Mouse (Mus musculus) midbrain, postnatal 0 days (tissue): Measurements from ENCODE around the gene Zfp451. TPM values are rescaled to one million over a fixed set of nuclear protein-coding genes. Genes with fewer than 3 reads are reported as not detected.
"Not testable (repeated sequence)": the region's sequence is repeated elsewhere in the genome, so short reads cannot be mapped to it uniquely, and the experiment has no call there.

ENCODE experiments used
- ATAC-seq: fragments of 200-750 bp; cut with Nextera tagmentation; 2 replicates; pipeline ENCODE4 v1.8.0; 2017; ENCODE audit warnings: moderate number of reproducible peaks, mild to moderate bottlenecking, moderate TSS enrichment, moderate library complexity; ENCODE audit not compliant: low FRiP score
- DNase-seq: peaks from one replicate; pipeline ENCODE4 v3.0.0-alpha.2; 2015; ENCODE audit warnings: low spot score
- H3K27ac ChIP-seq: fragments of 300-500 bp; sonication (generic); 2 replicates; pipeline ENCODE4 v1.5.1; 2014; ENCODE audit warnings: low read depth, mild to moderate bottlenecking, low read length, mixed read lengths
- H3K27me3 ChIP-seq: fragments of 300-500 bp; sonication (generic); 2 replicates; pipeline ENCODE4 v1.6.1; 2014; ENCODE audit warnings: low read length, control low read depth, mixed read lengths; ENCODE audit not compliant: insufficient read depth
- H3K36me3 ChIP-seq: fragments of 300-500 bp; sonication (generic); 2 replicates; pipeline ENCODE4 v1.6.1; 2014; ENCODE audit warnings: low read length, control low read depth, mixed read lengths; ENCODE audit not compliant: insufficient read depth
- H3K4me1 ChIP-seq: fragments of 300-500 bp; sonication (generic); 2 replicates; pipeline ENCODE4 v1.6.1; 2014; ENCODE audit warnings: mild to moderate bottlenecking, control low read depth, antibody characterized with exemption, low read length, mixed read lengths; ENCODE audit not compliant: insufficient read depth
- H3K4me2 ChIP-seq: fragments of 300-500 bp; sonication (generic); 2 replicates; pipeline ENCODE4 v1.6.1; 2014; ENCODE audit warnings: low read depth, mild to moderate bottlenecking, low read length, mixed read lengths; ENCODE audit not compliant: poor library complexity, severe bottlenecking
- H3K4me3 ChIP-seq: fragments of 300-500 bp; sonication (generic); 2 replicates; pipeline ENCODE4 v1.5.1; 2014; ENCODE audit warnings: low read depth, mild to moderate bottlenecking, low read length, moderate library complexity
- H3K9ac ChIP-seq: fragments of 300-500 bp; sonication (generic); replicated peaks from 2 replicates; pipeline ENCODE4 v1.6.1; 2014; ENCODE audit warnings: mild to moderate bottlenecking, low read length, moderate library complexity, mixed read lengths; ENCODE audit not compliant: poor library complexity, severe bottlenecking
- H3K9me3 ChIP-seq: fragments of 300-500 bp; sonication (generic); 2 replicates; pipeline ENCODE4 v1.6.1; 2016; ENCODE audit warnings: low read length, control low read depth
- CTCF ChIP-seq: IDR thresholded peaks from 2 replicates; pipeline ENCODE4 v1.5.1; 2016; ENCODE audit warnings: antibody characterized with exemption, mild to moderate bottlenecking
- WGBS: fragments of 180-500 bp; shearing (Covaris S2); extraction: QIAGEN DNeasy Blood & Tissue Kit; methylation state at CpG from one replicate; pipeline ENCODE4 v1.1.7; 2014; 5-methylcytosine and 5-hydroxymethylcytosine counted together
- polyA plus RNA-seq: library from polyadenylated mRNA; unstranded; fragments of >200 nt; fragmentation: Nextera tagmentation; extraction: Ambion mirVana; gene quantifications from 2 replicates; pipeline ENCODE4 v1.2.1, GENCODE M21; 2015
- total RNA-seq: library from RNA; depleted of rRNA; stranded (reverse); fragments of >200 nt; gene quantifications from 2 replicates; pipeline ENCODE4 v1.2.3, GENCODE M21; 2014

Zfp451 gene
- total and polyA plus RNA-seq, 2 experiments from 2014 or later: 34.2 to 78.8 TPM

- ATAC-seq: no peak
- no peak for DNase-seq
- 0 out of 2 replicates have a peak, but pooled peaks cover 7% of the 10 kb centered on the region for H3K36me3 ChIP-seq
- H3K27me3 ChIP-seq: no peaks in the 10 kb centered on the region
- TF ChIP-seq CTCF: peak; percentile 6; the same call in 1 of the 2 replicates
- 96% methylated on average over 11 of the region's 11 CpGs for WGBS
- H3K4me1 ChIP-seq: no peaks in the 10 kb centered on the region
- H3K4me2 ChIP-seq: no peak overlapping the region
- H3K4me3 ChIP-seq: no peak overlapping the region
- H3K27ac ChIP-seq: no peak overlapping the region
- H3K9me3 ChIP-seq: no peaks in the 10 kb centered on the region
- H3K9ac ChIP-seq: no peak overlapping the region
Observed at GRCm38 (mm10) chr1:33749109-33749508, 65.3 kb downstream of the Zfp451 start.

- no peak for TF ChIP-seq CTCF
- no peaks in the 10 kb centered on the region for H3K4me1 ChIP-seq
- H3K27me3 ChIP-seq: no peaks in the 10 kb centered on the region
- DNase-seq (no peak), ATAC-seq (no peak)
- H3K36me3 ChIP-seq: 0 out of 2 replicates have a peak, but pooled peaks cover 7% of the 10 kb centered on the region
- H3K9me3 ChIP-seq: no peaks in the 10 kb centered on the region
- WGBS: 95% methylated on average over 4 of the region's 4 CpGs
- H3K9ac ChIP-seq: no peak overlapping the region
- H3K4me3 ChIP-seq: no peak overlapping the region
- H3K27ac ChIP-seq: no peak overlapping the region
- H3K4me2 ChIP-seq: no peak overlapping the region
Observed at GRCm38 (mm10) chr1:33745901-33746300, 68.5 kb downstream of the Zfp451 start.

GRCm38 (mm10) chr1:33744815-33745214, 69.6 kb downstream of the Zfp451 start:
- ATAC-seq, DNase-seq, H3K4me3 ChIP-seq, H3K4me1 ChIP-seq, H3K9me3 ChIP-seq, H3K9ac ChIP-seq, H3K27me3 ChIP-seq, H3K4me2 ChIP-seq, H3K27ac ChIP-seq: not testable (repeated sequence)
- H3K36me3 ChIP-seq: peaks cover 12% of the 10 kb centered on the region; the same call in 1 of the 2 replicates
- 96% methylated on average over 9 of the region's 9 CpGs for WGBS

GRCm38 (mm10) chr1:33742903-33743302, 71.5 kb downstream of the Zfp451 start:
- TF ChIP-seq CTCF: peak; percentile 75
- no peaks in the 10 kb centered on the region for H3K4me1 ChIP-seq
- H3K9ac ChIP-seq: no peak overlapping the region
- DNase-seq (peak; percentile 33), ATAC-seq (no peak)
- H3K27me3 ChIP-seq: no peaks in the 10 kb centered on the region
- 17% methylated on average over 8 of the region's 8 CpGs for WGBS
- no peak overlapping the region for H3K4me3 ChIP-seq
- no peak overlapping the region for H3K27ac ChIP-seq
- H3K4me2 ChIP-seq: no peak overlapping the region
- peaks cover 24% of the 10 kb centered on the region for H3K36me3 ChIP-seq
- no peaks in the 10 kb centered on the region for H3K9me3 ChIP-seq

GRCm38 (mm10) chr1:33739302-33739701, 75.1 kb downstream of the Zfp451 start:
- 21% methylated on average over 12 of the region's 12 CpGs for WGBS
- H3K36me3 ChIP-seq: peaks cover 36% of the 10 kb centered on the region
- peak; percentile 99 for TF ChIP-seq CTCF
- H3K27ac ChIP-seq: no peak overlapping the region
- H3K27me3 ChIP-seq: no peaks in the 10 kb centered on the region
- H3K9ac ChIP-seq: no peak overlapping the region
- H3K4me2 ChIP-seq: no peak overlapping the region
- DNase-seq (peak; percentile 92), ATAC-seq (peak; percentile 87)
- no peaks in the 10 kb centered on the region for H3K9me3 ChIP-seq
- no peak overlapping the region for H3K4me3 ChIP-seq
- no peaks in the 10 kb centered on the region for H3K4me1 ChIP-seq

GRCm38 (mm10) chr1:33738681-33739278, 75.6 kb downstream of the Zfp451 start:
- H3K4me3 ChIP-seq: no peak overlapping the region
- H3K27me3 ChIP-seq: no peaks in the 10 kb centered on the region
- H3K36me3 ChIP-seq: peaks cover 36% of the 10 kb centered on the region
- 91% methylated on average over 11 of the region's 11 CpGs for WGBS
- H3K4me2 ChIP-seq: no peak overlapping the region
- no peak for DNase-seq
- H3K9ac ChIP-seq: no peak overlapping the region
- H3K4me1 ChIP-seq: no peaks in the 10 kb centered on the region
- H3K9me3 ChIP-seq: no peaks in the 10 kb centered on the region
- peak; percentile 18; the same call in 1 of the 2 replicates for ATAC-seq
- no peak overlapping the region for H3K27ac ChIP-seq
- TF ChIP-seq CTCF: no peak
